Mouse (Mus musculus) hindbrain, embryonic 12.5 days (tissue): ENCODE results near the gene Htr2b. TPM values are rescaled to one million over a fixed set of nuclear protein-coding genes. Genes with fewer than 3 reads are reported as not detected.

ENCODE experiments used
- ATAC-seq: fragments of 200-750 bp; cut with Nextera tagmentation; 2 replicates; pipeline ENCODE4 v1.8.0; 2017; ENCODE audit warnings: moderate TSS enrichment; ENCODE audit not compliant: low FRiP score
- H3K27ac ChIP-seq: fragments of 300-500 bp; sonication (generic); 2 replicates; pipeline ENCODE4 v1.5.1; 2016; ENCODE audit warnings: mild to moderate bottlenecking
- H3K27me3 ChIP-seq: fragments of 300-500 bp; sonication (generic); 2 replicates; pipeline ENCODE4 v1.6.1; 2016; ENCODE audit warnings: mild to moderate bottlenecking
- H3K36me3 ChIP-seq: fragments of 300-500 bp; sonication (generic); 2 replicates; pipeline ENCODE4 v1.6.1; 2016; ENCODE audit warnings: mild to moderate bottlenecking
- H3K4me1 ChIP-seq: fragments of 300-500 bp; sonication (generic); 2 replicates; pipeline ENCODE4 v1.6.1; 2016
- H3K4me2 ChIP-seq: fragments of 300-500 bp; sonication (generic); replicated peaks from 2 replicates; pipeline ENCODE4 v1.6.1; 2016; ENCODE audit warnings: mild to moderate bottlenecking
- H3K4me3 ChIP-seq: fragments of 300-500 bp; sonication (generic); 2 replicates; pipeline ENCODE4 v1.5.1; 2016; ENCODE audit warnings: mild to moderate bottlenecking
- H3K9ac ChIP-seq: fragments of 300-500 bp; sonication (generic); 2 replicates; pipeline ENCODE4 v1.6.1; 2016; ENCODE audit warnings: mild to moderate bottlenecking, moderate library complexity
- H3K9me3 ChIP-seq: fragments of 300-500 bp; sonication (generic); replicated peaks from 2 replicates; pipeline ENCODE4 v1.6.1; 2016; ENCODE audit warnings: mild to moderate bottlenecking
- WGBS: fragments of 180-500 bp; shearing (Covaris S2); methylation state at CpG from one replicate; pipeline ENCODE4 v1.1.7; 2016; 5-methylcytosine and 5-hydroxymethylcytosine counted together
- polyA plus RNA-seq: library from polyadenylated mRNA; unstranded; fragments of >200 nt; fragmentation: Nextera tagmentation; extraction: Ambion mirVana; gene quantifications from 2 replicates; pipeline ENCODE4 v1.2.1, GENCODE M21; 2016

The Htr2b gene
- polyA plus RNA-seq, 1 experiment from 2014 or later: 0.66 TPM

- no peaks in the 10 kb centered on the region for H3K27me3 ChIP-seq
- H3K4me2 ChIP-seq: peak within 1 kb of the TSS; percentile 90
- H3K4me1 ChIP-seq: peaks cover 11% of the 10 kb centered on the region
- peak within 1 kb of the TSS; percentile 98 for H3K4me3 ChIP-seq
- under 1% methylated on average over 46 of the region's 47 CpGs for WGBS
- H3K27ac ChIP-seq: peak within 1 kb of the TSS; percentile 86
- peaks cover 3% of the 10 kb centered on the region; the same call in 1 of the 2 replicates for H3K36me3 ChIP-seq
- H3K9ac ChIP-seq: peak within 1 kb of the TSS; percentile 98
- 0 out of 2 replicates have a peak, but pooled peaks cover 4% of the 10 kb centered on the region for H3K9me3 ChIP-seq
- peak; percentile 94 for ATAC-seq
Observed at GRCm38 (mm10) chr1:86064271-86064991, 47.3 kb downstream of the Htr2b start, which contains the start of gene Psmd1. TSS of gene Psmd1 (plus strand) at chr1:86064387.

- no peaks in the 10 kb centered on the region for H3K27me3 ChIP-seq
- peaks cover 11% of the 10 kb centered on the region for H3K4me1 ChIP-seq
- 0 out of 2 replicates have a peak, but pooled peaks cover 4% of the 10 kb centered on the region for H3K9me3 ChIP-seq
- no peak overlapping the region for H3K4me3 ChIP-seq
- no peak overlapping the region for H3K4me2 ChIP-seq
- peaks cover 3% of the 10 kb centered on the region; the same call in 1 of the 2 replicates for H3K36me3 ChIP-seq
- WGBS: 88% methylated on average over 6 of the region's 6 CpGs
- no peak for ATAC-seq
- no peak overlapping the region for H3K27ac ChIP-seq
- H3K9ac ChIP-seq: no peak overlapping the region
Observed at GRCm38 (mm10) chr1:86062523-86062922, 49.2 kb downstream of the Htr2b start.

- H3K27ac ChIP-seq: no peak overlapping the region
- H3K9me3 ChIP-seq: no peaks in the 10 kb centered on the region
- 9% methylated on average over 21 of the region's 21 CpGs for WGBS
- no peaks in the 10 kb centered on the region for H3K36me3 ChIP-seq
- H3K4me2 ChIP-seq: peak overlapping the region; percentile 45
- peak overlapping the region; percentile 22 for H3K4me3 ChIP-seq
- H3K27me3 ChIP-seq: no peaks in the 10 kb centered on the region
- peak; percentile 79 for ATAC-seq
- H3K4me1 ChIP-seq: no peaks in the 10 kb centered on the region
- peak overlapping the region; percentile 32; the same call in 1 of the 2 replicates for H3K9ac ChIP-seq
Observed at GRCm38 (mm10) chr1:86058856-86059769, 52.7 kb downstream of the Htr2b start.

GRCm38 (mm10) chr1:86056284-86056683, 55.5 kb downstream of the Htr2b start:
- Histone ChIP-seq H3K4me1 (no peaks in the 10 kb centered on the region), H3K9me3 (no peaks in the 10 kb centered on the region), H3K9ac (no peak overlapping the region), H3K4me3 (no peak overlapping the region), H3K4me2 (no peak overlapping the region), H3K36me3 (no peaks in the 10 kb centered on the region), H3K27ac (no peak overlapping the region), H3K27me3 (no peaks in the 10 kb centered on the region)
- 92% methylated on average over 4 of the region's 4 CpGs for WGBS
- ATAC-seq: no peak

- H3K27ac ChIP-seq: no peak overlapping the region
- no peaks in the 10 kb centered on the region for H3K4me1 ChIP-seq
- ATAC-seq: no peak
- H3K4me2 ChIP-seq: no peak overlapping the region
- no peaks in the 10 kb centered on the region for H3K36me3 ChIP-seq
- no peaks in the 10 kb centered on the region for H3K27me3 ChIP-seq
- WGBS: 57% methylated on average over 3 of the region's 3 CpGs
- H3K4me3 ChIP-seq: no peak overlapping the region
- H3K9ac ChIP-seq: 0 out of 2 replicates have a peak overlapping the region, but pooled peaks have one; percentile 18
- no peaks in the 10 kb centered on the region for H3K9me3 ChIP-seq
Observed at GRCm38 (mm10) chr1:86054943-86055342, 56.8 kb downstream of the Htr2b start.

- Histone ChIP-seq H3K36me3 (no peaks in the 10 kb centered on the region), H3K27ac (no peak overlapping the region), H3K27me3 (peaks cover 9% of the 10 kb centered on the region), H3K4me1 (no peaks in the 10 kb centered on the region), H3K4me2 (no peak overlapping the region), H3K4me3 (no peak overlapping the region), H3K9ac (no peak overlapping the region), H3K9me3 (no peaks in the 10 kb centered on the region)
- no peak for ATAC-seq
- WGBS: 87% methylated on average over 12 of the region's 12 CpGs
Observed at GRCm38 (mm10) chr1:86053198-86053921, 58.4 kb downstream of the Htr2b start.

Other genes starting within 250 kb of the Htr2b start
- gene Itm2c, start 217.7 kb downstream of the Htr2b start, polyA plus RNA-seq: 169 and 173 TPM in 2 replicates
- 1.3 and 1.6 TPM in 2 replicates for gene 4933407L21Rik, start 183.5 kb downstream of the Htr2b start, polyA plus RNA-seq
- gene Gpr55, start 151.0 kb downstream of the Htr2b start, polyA plus RNA-seq: 0.09 TPM in 1 of 2 replicates, not detected in the other
- 0.25 TPM in 1 of 2 replicates, not detected in the other for gene Spata3, start 95.2 kb downstream of the Htr2b start, polyA plus RNA-seq
- 0.39 and 1.5 TPM in 2 replicates for gene 2810459M11Rik, start 66.1 kb downstream of the Htr2b start, polyA plus RNA-seq
- 196 TPM in 2 replicates for gene Psmd1, start 47.6 kb downstream of the Htr2b start, polyA plus RNA-seq
- 0.65 and 1.4 TPM in 2 replicates for gene Gm21972, start 21.7 kb upstream of the Htr2b start, polyA plus RNA-seq
- gene Armc9, start 42.8 kb upstream of the Htr2b start, polyA plus RNA-seq: 38.0 and 39.8 TPM in 2 replicates
- 4.0 and 4.5 TPM in 2 replicates for gene B3gnt7, start 190.9 kb upstream of the Htr2b start, polyA plus RNA-seq
- 345 and 366 TPM in 2 replicates for gene Ncl, start 247.4 kb upstream of the Htr2b start, polyA plus RNA-seq